Mouse (Mus musculus): ENCODE results near the gene Fermt2.

Gene Fermt2

GRCm38 (mm10) chr14:45529411-45530363 is at the start of gene Fermt2:
Fermt2 (minus strand) TSS chr14:45530118.
- DNase-seq (ENCODE audit: low read depth, low spot score): peak; percentile 57

GRCm38 (mm10) chr14:45566066-45566937 is 36.4 kb upstream of the Fermt2 start:
- peak; percentile 29 for DNase-seq (ENCODE audit: low read depth, low spot score)

- DNase-seq (ENCODE audit: low read depth, low spot score): no peak
These were observed 35.5 kb upstream of the Fermt2 start for GRCm38 (mm10) chr14:45565216-45566065.

- no peak for DNase-seq (ENCODE audit: low read depth, low spot score)
These were observed 33.7 kb upstream of the Fermt2 start for GRCm38 (mm10) chr14:45563577-45563976.

- no peak for DNase-seq (ENCODE audit: low read depth, low spot score)
These were observed 31.8 kb upstream of the Fermt2 start for GRCm38 (mm10) chr14:45561681-45562080.

- no peak for DNase-seq (ENCODE audit: low read depth, low spot score)
These were observed 29.1 kb upstream of the Fermt2 start for GRCm38 (mm10) chr14:45559018-45559417.

GRCm38 (mm10) chr14:45554336-45554735 is 24.4 kb upstream of the Fermt2 start:
- DNase-seq (ENCODE audit: low read depth, low spot score): no peak

GRCm38 (mm10) chr14:45553854-45554253 is 23.9 kb upstream of the Fermt2 start:
- no peak for DNase-seq (ENCODE audit: low read depth, low spot score)

GRCm38 (mm10) chr14:45552431-45552830 is 22.5 kb upstream of the Fermt2 start:
- DNase-seq (ENCODE audit: low read depth, low spot score): no peak

GRCm38 (mm10) chr14:45551121-45551768 is 21.3 kb upstream of the Fermt2 start:
- no peak for DNase-seq (ENCODE audit: low read depth, low spot score)

- DNase-seq (ENCODE audit: low read depth, low spot score): no peak
These were observed 20.2 kb upstream of the Fermt2 start for GRCm38 (mm10) chr14:45550010-45550647.

GRCm38 (mm10) chr14:45548118-45548517 is 18.2 kb upstream of the Fermt2 start:
- DNase-seq (ENCODE audit: low read depth, low spot score): no peak

GRCm38 (mm10) chr14:45544905-45545304 is 15.0 kb upstream of the Fermt2 start:
- no peak for DNase-seq (ENCODE audit: low read depth, low spot score)

GRCm38 (mm10) chr14:45544026-45544425 is 14.1 kb upstream of the Fermt2 start:
- no peak for DNase-seq (ENCODE audit: low read depth, low spot score)

GRCm38 (mm10) chr14:45539659-45540468 is 9.9 kb upstream of the Fermt2 start:
- peak; percentile 64 for DNase-seq (ENCODE audit: low read depth, low spot score)

GRCm38 (mm10) chr14:45530364-45531345 is 737 bp upstream of the Fermt2 start:
- no peak for DNase-seq (ENCODE audit: low read depth, low spot score)

GRCm38 (mm10) chr14:45528861-45529260 is 1.1 kb downstream of the Fermt2 start:
- no peak for DNase-seq (ENCODE audit: low read depth, low spot score)

GRCm38 (mm10) chr14:45515771-45516170 is 14.1 kb downstream of the Fermt2 start:
- no peak for DNase-seq (ENCODE audit: low read depth, low spot score)
